Mouse (Mus musculus): ENCODE results near the gene Hnrnpa1. TPM values are rescaled to one million over a fixed set of nuclear protein-coding genes. Genes with fewer than 3 reads are reported as not detected.
A peak's percentile ranks its signal among the peaks of the same experiment; 100 is the strongest.
"Not testable (repeated sequence)": the region's sequence is repeated elsewhere in the genome, so short reads cannot be mapped to it uniquely, and the experiment has no call there.

Gene Hnrnpa1
- polyA plus RNA-seq, 1 experiment from 2014 or later, result 1,120 TPM

GRCm38 (mm10) chr15:103221386-103221785, 18.8 kb upstream of the Hnrnpa1 start:
- Histone ChIP-seq H3K9ac (no peak overlapping the region), H3K27ac (no peak overlapping the region; the same call in 1 of the 2 replicates), H3K4me2 (replicated peaks) (no peak overlapping the region), H3K36me3 (peaks cover 19% of the 10 kb centered on the region), H3K9me3 (no peaks in the 10 kb centered on the region), H3K4me1 (peaks cover 17% of the 10 kb centered on the region), H3K27me3 (no peaks in the 10 kb centered on the region), H3K4me3 (no peak overlapping the region)
- no peak for ATAC-seq (ENCODE audit: low FRiP score, low read depth)
- whole genome bisulfite sequencing, result 82% methylated on average over 1 of the region's 1 CpGs

- WGBS, result 77% methylated on average over 2 of the region's 2 CpGs
- Histone ChIP-seq H3K36me3 (peaks cover 18% of the 10 kb centered on the region), H3K27ac (no peak overlapping the region), H3K27me3 (no peaks in the 10 kb centered on the region), H3K4me1 (peaks cover 16% of the 10 kb centered on the region), H3K9me3 (no peaks in the 10 kb centered on the region), H3K9ac (no peak overlapping the region), H3K4me3 (no peak overlapping the region), H3K4me2 (replicated peaks) (no peak overlapping the region)
- no peak for ATAC-seq (ENCODE audit: low FRiP score, low read depth)
Measured at GRCm38 (mm10) chr15:103224161-103224560, 16.1 kb upstream of the Hnrnpa1 start.

DNA sequence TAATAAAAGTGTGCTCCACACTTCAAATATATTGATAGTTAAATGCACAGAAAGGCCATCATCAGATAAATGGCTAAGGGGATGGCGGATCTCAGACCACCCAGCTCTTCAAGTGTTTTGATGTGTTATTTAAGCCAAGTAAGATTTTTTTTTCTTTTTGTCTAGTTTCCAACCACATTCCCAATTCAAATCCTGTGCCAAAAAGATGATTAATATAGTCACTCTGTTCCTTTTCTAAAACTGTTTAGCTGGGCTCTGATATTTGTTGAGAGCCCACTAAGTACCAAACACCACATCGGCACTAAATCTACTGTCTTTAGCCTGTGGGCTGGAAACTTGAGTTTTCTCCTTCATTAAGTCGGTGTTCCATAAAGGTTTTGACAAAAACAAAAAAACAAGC, 13.2 kb upstream of the Hnrnpa1 start:
- Histone ChIP-seq H3K27me3 (no peaks in the 10 kb centered on the region), H3K27ac (no peak overlapping the region), H3K9ac (no peak overlapping the region), H3K4me1 (peaks cover 13% of the 10 kb centered on the region), H3K4me3 (no peak overlapping the region), H3K4me2 (replicated peaks) (no peak overlapping the region), H3K9me3 (no peaks in the 10 kb centered on the region), H3K36me3 (0 out of 2 replicates have a peak, but pooled peaks cover 2% of the 10 kb centered on the region)
- no peak for ATAC-seq (ENCODE audit: low FRiP score, low read depth)
- WGBS, result 90% methylated on average over 3 of the region's 3 CpGs

GRCm38 (mm10) chr15:103227572-103227971, 12.7 kb upstream of the Hnrnpa1 start:
- 0 out of 2 replicates have a peak, but pooled peaks cover 2% of the 10 kb centered on the region for H3K36me3 ChIP-seq
- no peaks in the 10 kb centered on the region for H3K27me3 ChIP-seq
- peaks cover 18% of the 10 kb centered on the region for H3K4me1 ChIP-seq
- no peaks in the 10 kb centered on the region for H3K9me3 ChIP-seq
- H3K27ac ChIP-seq, result no peak overlapping the region
- ATAC-seq (ENCODE audit: low FRiP score, low read depth), result no peak
- no peak overlapping the region for H3K4me3 ChIP-seq
- no peak overlapping the region for H3K9ac ChIP-seq
- 83% methylated on average over 2 of the region's 2 CpGs for WGBS
- H3K4me2 ChIP-seq (replicated peaks), result no peak overlapping the region

- no peak overlapping the region for H3K4me3 ChIP-seq
- H3K4me1 ChIP-seq, result peaks cover 18% of the 10 kb centered on the region
- H3K9me3 ChIP-seq, result no peaks in the 10 kb centered on the region
- ATAC-seq (ENCODE audit: low FRiP score, low read depth), result 0 out of 2 replicates have a peak, but pooled peaks have one; percentile 40
- H3K27ac ChIP-seq, result no peak overlapping the region; the same call in 1 of the 2 replicates
- WGBS, result 73% methylated on average over 2 of the region's 2 CpGs
- no peaks in the 10 kb centered on the region for H3K36me3 ChIP-seq
- no peak overlapping the region for H3K4me2 ChIP-seq (replicated peaks)
- no peaks in the 10 kb centered on the region for H3K27me3 ChIP-seq
- no peak overlapping the region for H3K9ac ChIP-seq
Measured at GRCm38 (mm10) chr15:103228904-103229303, 11.3 kb upstream of the Hnrnpa1 start.

DNA sequence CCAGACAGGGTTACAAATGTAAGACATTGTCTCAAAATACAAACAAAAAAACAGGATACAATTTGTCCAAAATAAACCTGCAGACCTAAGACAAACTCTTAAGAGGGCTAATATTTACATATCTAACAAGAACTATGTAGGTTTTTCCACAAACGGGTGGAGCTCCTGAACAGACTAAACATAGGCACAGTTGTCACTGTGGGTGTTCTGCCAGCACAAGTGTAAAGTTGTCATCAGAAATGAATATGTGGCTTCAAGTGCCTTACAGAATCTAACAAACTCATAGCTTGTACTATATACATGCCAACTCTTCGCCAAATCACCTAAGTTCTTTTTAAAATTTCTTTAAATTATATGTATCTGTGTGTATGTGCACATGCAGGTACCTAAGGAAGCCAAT, 7.1 kb upstream of the Hnrnpa1 start:
- H3K4me1 ChIP-seq, result peaks cover 25% of the 10 kb centered on the region
- H3K4me2 ChIP-seq (replicated peaks), result no peak overlapping the region
- ATAC-seq (ENCODE audit: low FRiP score, low read depth), result no peak
- H3K9me3 ChIP-seq, result peaks cover 3% of the 10 kb centered on the region; the same call in 1 of the 2 replicates
- H3K9ac ChIP-seq, result no peak overlapping the region
- H3K36me3 ChIP-seq, result peaks cover 21% of the 10 kb centered on the region
- H3K4me3 ChIP-seq, result no peak overlapping the region
- no peaks in the 10 kb centered on the region for H3K27me3 ChIP-seq
- whole genome bisulfite sequencing, result 89% methylated on average over 2 of the region's 2 CpGs
- no peak overlapping the region for H3K27ac ChIP-seq

DNA sequence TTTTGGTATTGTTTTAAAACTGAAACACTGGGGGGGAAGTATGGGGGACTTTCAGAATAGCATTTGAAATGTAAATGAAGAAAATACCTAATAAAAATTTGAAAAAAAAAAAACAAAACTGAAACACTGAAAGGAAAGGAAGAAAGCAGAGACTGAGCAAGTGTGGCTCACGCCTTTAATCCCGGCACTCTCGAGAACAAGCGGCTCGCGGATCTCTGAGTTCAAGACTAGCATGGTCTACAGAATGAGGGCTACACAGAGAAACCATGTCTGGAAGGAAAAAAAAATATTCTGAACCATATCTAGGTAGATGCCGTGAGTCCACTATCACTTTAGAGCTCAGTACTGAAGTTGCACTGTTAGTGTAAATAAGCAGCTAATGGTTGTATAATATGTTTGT, 2.9 kb upstream of the Hnrnpa1 start:
- WGBS, result 94% methylated on average over 7 of the region's 7 CpGs
- Histone ChIP-seq H3K4me3 (0 out of 2 replicates have a peak overlapping the region, but pooled peaks have one; percentile 3), H3K27me3 (no peaks in the 10 kb centered on the region), H3K9me3 (peaks cover 3% of the 10 kb centered on the region; the same call in 1 of the 2 replicates), H3K27ac (no peak overlapping the region), H3K4me1 (peaks cover 31% of the 10 kb centered on the region), H3K4me2 (replicated peaks) (no peak overlapping the region), H3K36me3 (peaks cover 33% of the 10 kb centered on the region), H3K9ac (0 out of 2 replicates have a peak overlapping the region, but pooled peaks have one; percentile 14)
- ATAC-seq (ENCODE audit: low FRiP score, low read depth), result no peak

- H3K36me3 ChIP-seq, result peaks cover 51% of the 10 kb centered on the region
Measured at GRCm38 (mm10) chr15:103239130-103239684, 1.0 kb upstream of the Hnrnpa1 start.

GRCm38 (mm10) chr15:103239685-103240159, 510 bp upstream of the Hnrnpa1 start, which contains the start of gene Cbx5:
Gene Cbx5 (minus strand): TSS chr15:103239816.
- peak; percentile 94 for ATAC-seq (ENCODE audit: low FRiP score, low read depth)
- Histone ChIP-seq H3K27me3 (no peaks in the 10 kb centered on the region), H3K4me2 (replicated peaks) (peak within 1 kb of the TSS; percentile 85)

More at GRCm38 (mm10) chr15:103239130-103239684, 1.0 kb upstream of the Hnrnpa1 start:
- peak overlapping the region; percentile 95 for H3K27ac ChIP-seq
- no peaks in the 10 kb centered on the region for H3K27me3 ChIP-seq
- H3K9me3 ChIP-seq, result peaks cover 3% of the 10 kb centered on the region; the same call in 1 of the 2 replicates
- peak overlapping the region; percentile 63 for H3K9ac ChIP-seq
- ATAC-seq (ENCODE audit: low FRiP score, low read depth), result peak; percentile 92
- under 1% methylated on average over 26 of the region's 26 CpGs for WGBS
- H3K4me3 ChIP-seq, result peak overlapping the region; percentile 72
- peaks cover 43% of the 10 kb centered on the region for H3K4me1 ChIP-seq
- H3K4me2 ChIP-seq (replicated peaks), result peak overlapping the region; percentile 62

GRCm38 (mm10) chr15:103241071-103242018, 1.1 kb downstream of the Hnrnpa1 start:
- Histone ChIP-seq H3K36me3 (peaks cover 45% of the 10 kb centered on the region), H3K27ac (peak overlapping the region; percentile 95), H3K4me2 (replicated peaks) (peak overlapping the region; percentile 85), H3K9ac (peak overlapping the region; percentile 87), H3K4me3 (peak overlapping the region; percentile 72), H3K4me1 (peaks cover 53% of the 10 kb centered on the region)
- not testable (repeated sequence) for H3K9me3 ChIP-seq; H3K27me3 ChIP-seq; ATAC-seq (ENCODE audit: low FRiP score, low read depth)
- 9% methylated on average over 12 of the region's 12 CpGs for WGBS

More at GRCm38 (mm10) chr15:103239685-103240159, 510 bp upstream of the Hnrnpa1 start, which contains the start of gene Cbx5:
- under 1% methylated on average over 39 of the region's 39 CpGs for WGBS
- H3K36me3 ChIP-seq, result peaks cover 47% of the 10 kb centered on the region
- H3K4me3 ChIP-seq, result peak within 1 kb of the TSS; percentile 72
- H3K4me1 ChIP-seq, result peaks cover 43% of the 10 kb centered on the region
- H3K9ac ChIP-seq, result peak within 1 kb of the TSS; percentile 87
- H3K27ac ChIP-seq, result peak within 1 kb of the TSS; percentile 95
- H3K9me3 ChIP-seq, result peaks cover 3% of the 10 kb centered on the region; the same call in 1 of the 2 replicates

DNA sequence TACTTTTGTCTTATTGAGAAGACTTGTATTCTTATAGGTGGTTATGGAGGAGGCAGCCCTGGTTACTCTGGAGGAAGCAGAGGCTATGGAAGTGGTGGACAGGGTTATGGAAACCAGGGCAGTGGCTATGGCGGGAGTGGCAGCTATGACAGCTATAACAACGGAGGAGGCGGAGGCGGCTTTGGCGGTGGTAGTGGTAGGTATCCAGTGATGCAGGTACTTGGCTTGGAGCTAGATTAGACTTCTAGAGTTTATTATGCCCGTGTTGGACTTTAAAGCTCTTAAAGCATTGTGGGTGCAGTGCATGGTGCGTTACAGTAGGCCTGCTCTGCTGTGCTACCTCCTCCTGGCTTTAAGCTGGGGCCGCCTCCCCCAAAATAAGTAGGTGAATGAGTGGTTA, 2.7 kb downstream of the Hnrnpa1 start:
- Histone ChIP-seq H3K4me3 (peak overlapping the region; percentile 72), H3K27ac (peak overlapping the region; percentile 15; the same call in 1 of the 2 replicates), H3K36me3 (peaks cover 59% of the 10 kb centered on the region), H3K9me3 (no peaks in the 10 kb centered on the region), H3K4me2 (replicated peaks) (peak overlapping the region; percentile 85), H3K9ac (peak overlapping the region; percentile 87), H3K4me1 (peaks cover 45% of the 10 kb centered on the region), H3K27me3 (no peaks in the 10 kb centered on the region)
- no peak for ATAC-seq (ENCODE audit: low FRiP score, low read depth)
- 66% methylated on average over 8 of the region's 8 CpGs for WGBS

Measured in limb, embryonic 13.5 days (tissue).